Mouse (Mus musculus) midbrain, embryonic 11.5 days (tissue): ENCODE data around the gene Simc1. TPM values are rescaled to one million over a fixed set of nuclear protein-coding genes. Genes with fewer than 3 reads are reported as not detected.
A peak's percentile ranks its signal among the peaks of the same experiment; 100 is the strongest.

Source experiments
- ATAC-seq: fragments of 200-750 bp; cut with Nextera tagmentation; 2 replicates; pipeline ENCODE4 v1.8.0; 2017; ENCODE audit warnings: moderate TSS enrichment, moderate library complexity; ENCODE audit not compliant: low FRiP score
- DNase-seq: peaks from one replicate; pipeline ENCODE4 v3.0.0; 2015; ENCODE audit warnings: low spot score; ENCODE audit errors: missing footprints
- H3K27ac ChIP-seq: fragments of 300-500 bp; sonication (generic); 2 replicates; pipeline ENCODE4 v1.5.1; 2014; ENCODE audit warnings: low read depth, low read length
- H3K27me3 ChIP-seq: fragments of 300-500 bp; sonication (generic); 2 replicates; pipeline ENCODE4 v1.6.1; 2014; ENCODE audit warnings: mild to moderate bottlenecking, low read length, moderate library complexity, mixed read lengths; ENCODE audit not compliant: control insufficient read depth, insufficient read depth
- H3K36me3 ChIP-seq: fragments of 300-500 bp; sonication (generic); 2 replicates; pipeline ENCODE4 v1.6.1; 2014; ENCODE audit warnings: mild to moderate bottlenecking, low read length, moderate library complexity, mixed read lengths; ENCODE audit not compliant: control insufficient read depth, insufficient read depth
- H3K4me1 ChIP-seq: fragments of 300-500 bp; sonication (generic); 2 replicates; pipeline ENCODE4 v1.6.1; 2014; ENCODE audit warnings: low read length; ENCODE audit not compliant: control insufficient read depth, insufficient read depth
- H3K4me2 ChIP-seq: fragments of 300-500 bp; sonication (generic); 2 replicates; pipeline ENCODE4 v1.6.1; 2014; ENCODE audit warnings: mild to moderate bottlenecking, moderate library complexity
- H3K4me3 ChIP-seq: fragments of 300-500 bp; sonication (generic); 2 replicates; pipeline ENCODE4 v1.5.1; 2014; ENCODE audit warnings: low read depth, low read length
- H3K9ac ChIP-seq: fragments of 300-500 bp; sonication (generic); 2 replicates; pipeline ENCODE4 v1.6.1; 2014; ENCODE audit warnings: low read length
- H3K9me3 ChIP-seq: fragments of 300-500 bp; sonication (generic); 2 replicates; pipeline ENCODE4 v1.6.1; 2016; ENCODE audit warnings: low read length; ENCODE audit not compliant: control insufficient read depth
- WGBS: fragments of 180-500 bp; shearing (Covaris S2); extraction: QIAGEN DNeasy Blood & Tissue Kit; methylation state at CpG from one replicate; pipeline ENCODE4 v1.1.7; 2014; 5-methylcytosine and 5-hydroxymethylcytosine counted together
- polyA plus RNA-seq: library from polyadenylated mRNA; unstranded; fragments of >200 nt; fragmentation: Nextera tagmentation; extraction: Ambion mirVana; gene quantifications from 2 replicates; pipeline ENCODE4 v1.2.1, GENCODE M21; 2014

Gene Simc1
- polyA plus RNA-seq: 14.1 and 17.8 TPM in 2 replicates

- ATAC-seq (peak; percentile 93), DNase-seq (peak; percentile 97)
- peaks cover 5% of the 10 kb centered on the region; the same call in 1 of the 2 replicates for H3K27me3 ChIP-seq
- H3K4me1 ChIP-seq: peaks cover 9% of the 10 kb centered on the region; the same call in 1 of the 2 replicates
- H3K27ac ChIP-seq: peak within 1 kb of the TSS; percentile 44; the same call in 1 of the 2 replicates
- H3K9me3 ChIP-seq: no peaks in the 10 kb centered on the region
- H3K9ac ChIP-seq: peak within 1 kb of the TSS; percentile 81
- H3K4me3 ChIP-seq: peak within 1 kb of the TSS; percentile 60
- H3K36me3 ChIP-seq: no peaks in the 10 kb centered on the region
- under 1% methylated on average over 87 of the region's 105 CpGs for WGBS
- H3K4me2 ChIP-seq: peak within 1 kb of the TSS; percentile 93
These were observed at the start of gene Simc1 for GRCm38 (mm10) chr13:54503604-54504521. Gene Simc1, plus strand, starts transcription at chr13:54503779.

- H3K9me3 ChIP-seq: no peaks in the 10 kb centered on the region
- no peak overlapping the region for H3K27ac ChIP-seq
- H3K4me2 ChIP-seq: no peak overlapping the region
- no peak overlapping the region for H3K9ac ChIP-seq
- no peaks in the 10 kb centered on the region for H3K4me1 ChIP-seq
- ATAC-seq (no peak), DNase-seq (no peak)
- WGBS: 80% methylated on average over 2 of the region's 2 CpGs
- H3K4me3 ChIP-seq: no peak overlapping the region
- no peaks in the 10 kb centered on the region for H3K27me3 ChIP-seq
- peaks cover 32% of the 10 kb centered on the region for H3K36me3 ChIP-seq
These were observed 46.5 kb upstream of the Simc1 start for GRCm38 (mm10) chr13:54457062-54457461.

GRCm38 (mm10) chr13:54459282-54459681 lies 44.3 kb upstream of the Simc1 start:
- DNase-seq: no peak
- H3K9me3 ChIP-seq: peaks cover under 1% of the 10 kb centered on the region; the same call in 1 of the 2 replicates
- no peak overlapping the region for H3K27ac ChIP-seq
- no peaks in the 10 kb centered on the region for H3K27me3 ChIP-seq
- H3K4me3 ChIP-seq: no peak overlapping the region
- ATAC-seq: no peak
- H3K4me1 ChIP-seq: no peaks in the 10 kb centered on the region
- no peak overlapping the region for H3K4me2 ChIP-seq
- H3K9ac ChIP-seq: no peak overlapping the region
- 96% methylated on average over 4 of the region's 4 CpGs for WGBS
- peaks cover 46% of the 10 kb centered on the region for H3K36me3 ChIP-seq

GRCm38 (mm10) chr13:54468098-54469011 lies 35.2 kb upstream of the Simc1 start, which contains the start of gene Thoc3:
Gene Thoc3, minus strand, starts transcription at chr13:54468849.
- Histone ChIP-seq H3K9ac (peak within 1 kb of the TSS; percentile 72), H3K4me2 (peak within 1 kb of the TSS; percentile 70), H3K36me3 (peaks cover 39% of the 10 kb centered on the region), H3K27me3 (no peaks in the 10 kb centered on the region), H3K4me3 (peak within 1 kb of the TSS; percentile 55), H3K4me1 (peaks cover 5% of the 10 kb centered on the region), H3K9me3 (peaks cover 4% of the 10 kb centered on the region; the same call in 1 of the 2 replicates), H3K27ac (no peak within 1 kb of the TSS)
- DNase-seq (peak; percentile 98), ATAC-seq (peak; percentile 96)
- under 1% methylated on average over 65 of the region's 67 CpGs for WGBS

GRCm38 (mm10) chr13:54469012-54469354 lies 34.6 kb upstream of the Simc1 start:
- Histone ChIP-seq H3K4me3 (peak overlapping the region; percentile 55), H3K36me3 (peaks cover 34% of the 10 kb centered on the region), H3K27me3 (no peaks in the 10 kb centered on the region), H3K27ac (no peak overlapping the region), H3K4me1 (peaks cover 5% of the 10 kb centered on the region), H3K9ac (no peak overlapping the region; the same call in 1 of the 2 replicates), H3K9me3 (peaks cover 4% of the 10 kb centered on the region; the same call in 1 of the 2 replicates), H3K4me2 (peak overlapping the region; percentile 39; the same call in 1 of the 2 replicates)
- DNase-seq: no peak
- peak; percentile 80 for ATAC-seq
- WGBS: 19% methylated on average over 4 of the region's 4 CpGs

DNA sequence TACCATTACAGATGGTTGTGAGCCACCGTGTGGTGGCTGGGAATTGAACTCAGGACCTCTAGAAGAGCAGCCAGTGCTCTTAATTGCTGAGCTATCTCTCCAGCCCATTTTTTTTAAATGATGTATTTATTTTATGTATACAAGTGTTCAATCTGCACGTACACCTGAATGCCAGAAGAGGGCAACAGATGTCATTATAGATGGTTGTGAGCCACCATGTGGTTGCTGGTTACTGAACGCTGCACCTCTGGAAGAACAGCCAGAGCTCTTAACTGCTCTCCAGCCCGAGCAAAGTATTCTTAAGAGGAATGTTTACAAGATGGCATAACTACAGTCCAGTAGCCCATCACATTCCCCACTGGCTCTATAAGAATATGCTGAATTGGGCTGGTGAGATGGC lies 31.6 kb upstream of the Simc1 start:
- H3K4me1 ChIP-seq: peaks cover 5% of the 10 kb centered on the region
- peaks cover 4% of the 10 kb centered on the region; the same call in 1 of the 2 replicates for H3K36me3 ChIP-seq
- H3K9me3 ChIP-seq: no peaks in the 10 kb centered on the region
- DNase-seq: no peak
- H3K4me2 ChIP-seq: no peak overlapping the region
- no peak for ATAC-seq
- no peak overlapping the region for H3K27ac ChIP-seq
- H3K4me3 ChIP-seq: no peak overlapping the region
- no peak overlapping the region for H3K9ac ChIP-seq
- WGBS: 87% methylated on average over 4 of the region's 4 CpGs
- no peaks in the 10 kb centered on the region for H3K27me3 ChIP-seq

GRCm38 (mm10) chr13:54474996-54475395 lies 28.6 kb upstream of the Simc1 start:
- H3K4me1 ChIP-seq: no peaks in the 10 kb centered on the region
- no peaks in the 10 kb centered on the region for H3K9me3 ChIP-seq
- H3K4me2 ChIP-seq: no peak overlapping the region
- no peak overlapping the region for H3K9ac ChIP-seq
- ATAC-seq (no peak), DNase-seq (peak; percentile 73)
- H3K36me3 ChIP-seq: no peaks in the 10 kb centered on the region
- H3K27me3 ChIP-seq: no peaks in the 10 kb centered on the region
- H3K27ac ChIP-seq: no peak overlapping the region
- 72% methylated on average over 2 of the region's 2 CpGs for WGBS
- H3K4me3 ChIP-seq: no peak overlapping the region

DNA sequence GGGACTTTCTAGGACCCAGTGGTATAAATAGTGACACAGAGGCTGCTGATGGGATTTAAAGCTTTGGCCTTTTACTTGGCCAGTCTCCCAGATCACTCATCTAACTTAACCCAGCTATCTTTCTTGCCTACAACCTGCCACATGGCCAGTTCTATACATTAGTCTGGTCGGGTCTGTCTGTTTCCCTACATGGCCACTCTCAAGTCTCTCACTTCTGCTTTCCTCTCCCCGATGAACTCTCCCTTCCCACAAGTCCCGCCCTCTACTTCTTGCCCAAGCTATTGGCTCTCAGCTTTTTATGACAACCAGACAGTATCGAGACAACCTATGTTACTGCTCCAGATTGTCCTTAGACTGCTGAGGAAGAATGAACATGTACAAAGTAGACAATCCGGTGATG lies 27.9 kb upstream of the Simc1 start:
- 83% methylated on average over 5 of the region's 5 CpGs for WGBS
- H3K27me3 ChIP-seq: no peaks in the 10 kb centered on the region
- H3K9ac ChIP-seq: no peak overlapping the region
- H3K4me1 ChIP-seq: no peaks in the 10 kb centered on the region
- no peak for ATAC-seq
- H3K9me3 ChIP-seq: no peaks in the 10 kb centered on the region
- H3K36me3 ChIP-seq: no peaks in the 10 kb centered on the region
- H3K4me3 ChIP-seq: no peak overlapping the region
- no peak overlapping the region for H3K4me2 ChIP-seq
- H3K27ac ChIP-seq: no peak overlapping the region
- DNase-seq: peak; percentile 77
